Mouse (Mus musculus) stomach, postnatal 0 days (tissue): Measurements from ENCODE around the gene Smarcc2. TPM values are rescaled to one million over a fixed set of nuclear protein-coding genes. Genes with fewer than 3 reads are reported as not detected.
A peak's percentile ranks its signal among the peaks of the same experiment; 100 is the strongest.
"Not testable (repeated sequence)": the region's sequence is repeated elsewhere in the genome, so short reads cannot be mapped to it uniquely, and the experiment has no call there.

Experiments used
- ATAC-seq: fragments of 200-750 bp; cut with Nextera tagmentation; 2 replicates; pipeline ENCODE4 v1.8.0; 2017; ENCODE audit not compliant: low FRiP score, low TSS enrichment
- DNase-seq: peaks from one replicate; pipeline ENCODE4 v3.0.0-alpha.2; 2016; ENCODE audit warnings: low spot score
- H3K27ac ChIP-seq: fragments of 300-500 bp; sonication (generic); replicated peaks from 2 replicates; pipeline ENCODE4 v1.5.1; 2014; ENCODE audit warnings: mild to moderate bottlenecking, control low read depth
- H3K27me3 ChIP-seq: fragments of 300-500 bp; sonication (generic); 2 replicates; pipeline ENCODE4 v1.6.1; 2014; ENCODE audit warnings: low read length; ENCODE audit not compliant: control insufficient read depth, insufficient read depth
- H3K36me3 ChIP-seq: fragments of 300-500 bp; sonication (generic); 2 replicates; pipeline ENCODE4 v1.6.1; 2014; ENCODE audit warnings: low read length, mixed read lengths; ENCODE audit not compliant: control insufficient read depth, insufficient read depth
- H3K4me1 ChIP-seq: fragments of 300-500 bp; sonication (generic); replicated peaks from 2 replicates; pipeline ENCODE4 v1.6.1; 2014; ENCODE audit warnings: antibody characterized with exemption; ENCODE audit not compliant: control insufficient read depth, insufficient read depth
- H3K4me2 ChIP-seq: fragments of 300-500 bp; sonication (generic); replicated peaks from 2 replicates; pipeline ENCODE4 v1.6.1; 2014; ENCODE audit warnings: low read depth, mild to moderate bottlenecking, control low read depth, moderate library complexity
- H3K4me3 ChIP-seq: fragments of 300-500 bp; sonication (generic); 2 replicates; pipeline ENCODE4 v1.5.1; 2014; ENCODE audit warnings: low read depth, low read length, control low read depth
- H3K9ac ChIP-seq: fragments of 300-500 bp; sonication (generic); 2 replicates; pipeline ENCODE4 v1.6.1; 2014; ENCODE audit warnings: mild to moderate bottlenecking, low read length, control low read depth, mixed read lengths
- H3K9me3 ChIP-seq: fragments of 300-500 bp; sonication (generic); 2 replicates; pipeline ENCODE4 v1.6.1; 2016; ENCODE audit warnings: low read length; ENCODE audit not compliant: control insufficient read depth
- CTCF ChIP-seq: IDR thresholded peaks from 2 replicates; pipeline ENCODE4 v1.5.1; 2016; ENCODE audit warnings: antibody characterized with exemption, low read depth, mild to moderate bottlenecking, moderate library complexity
- EP300 ChIP-seq: optimal IDR thresholded peaks from 2 replicates; pipeline ENCODE3; 2016; ENCODE audit warnings: antibody characterized with exemption
- WGBS: fragments of 180-500 bp; shearing (Covaris S2); extraction: QIAGEN DNeasy Blood & Tissue Kit; methylation state at CpG from one replicate; pipeline ENCODE4 v1.1.7; 2014; 5-methylcytosine and 5-hydroxymethylcytosine counted together
- polyA plus RNA-seq: library from polyadenylated mRNA; unstranded; fragments of >200 nt; fragmentation: Nextera tagmentation; extraction: Ambion mirVana; gene quantifications from 2 replicates; pipeline ENCODE4 v1.2.1, GENCODE M21; 2015

Smarcc2 gene
- polyA plus RNA-seq, 1 experiment from 2014 or later: 21.4 TPM

- Histone ChIP-seq H3K27me3 (no peaks in the 10 kb centered on the region), H3K27ac (peak overlapping the region; percentile 99; the same call in 1 of the 2 replicates), H3K9ac (no peak overlapping the region), H3K36me3 (peaks cover 34% of the 10 kb centered on the region), H3K4me1 (peaks cover 4% of the 10 kb centered on the region; the same call in 1 of the 2 replicates), H3K9me3 (no peaks in the 10 kb centered on the region), H3K4me3 (no peak overlapping the region), H3K4me2 (no peak overlapping the region)
- ATAC-seq (no peak), DNase-seq (no peak)
- 60% methylated on average over 4 of the region's 4 CpGs for WGBS
- TF ChIP-seq CTCF (no peak), EP300 (no peak)
Measured at GRCm38 (mm10) chr10:128488776-128489175, 29.7 kb downstream of the Smarcc2 start.

- no peak for ATAC-seq
- no peak overlapping the region; the same call in 1 of the 2 replicates for H3K4me2 ChIP-seq
- peaks cover 34% of the 10 kb centered on the region for H3K36me3 ChIP-seq
- peak overlapping the region; percentile 43; the same call in 1 of the 2 replicates for H3K9ac ChIP-seq
- H3K4me3 ChIP-seq: no peak overlapping the region
- peaks cover 4% of the 10 kb centered on the region; the same call in 1 of the 2 replicates for H3K4me1 ChIP-seq
- TF ChIP-seq EP300: no peak
- no peak for TF ChIP-seq CTCF
- 39% methylated on average over 5 of the region's 5 CpGs for WGBS
- DNase-seq: no peak
- H3K9me3 ChIP-seq: no peaks in the 10 kb centered on the region
- H3K27ac ChIP-seq: peak overlapping the region; percentile 99
- no peaks in the 10 kb centered on the region for H3K27me3 ChIP-seq
Measured at GRCm38 (mm10) chr10:128489380-128489779, 30.3 kb downstream of the Smarcc2 start.

GRCm38 (mm10) chr10:128489785-128490184 lies 30.7 kb downstream of the Smarcc2 start:
- ATAC-seq (no peak), DNase-seq (no peak)
- peak overlapping the region; percentile 12; the same call in 1 of the 2 replicates for H3K4me3 ChIP-seq
- H3K9me3 ChIP-seq: no peaks in the 10 kb centered on the region
- H3K27me3 ChIP-seq: no peaks in the 10 kb centered on the region
- H3K36me3 ChIP-seq: peaks cover 34% of the 10 kb centered on the region
- H3K9ac ChIP-seq: peak overlapping the region; percentile 43
- TF ChIP-seq CTCF: no peak
- TF ChIP-seq EP300: peak; percentile 23
- WGBS: 37% methylated on average over 4 of the region's 4 CpGs
- H3K4me1 ChIP-seq: peaks cover 4% of the 10 kb centered on the region; the same call in 1 of the 2 replicates
- H3K4me2 ChIP-seq: peak overlapping the region; percentile 31
- H3K27ac ChIP-seq: peak overlapping the region; percentile 99

GRCm38 (mm10) chr10:128490232-128490631 lies 31.2 kb downstream of the Smarcc2 start:
- H3K9me3 ChIP-seq: no peaks in the 10 kb centered on the region
- no peak for TF ChIP-seq EP300
- no peak for TF ChIP-seq CTCF
- ATAC-seq (no peak), DNase-seq (no peak)
- 17% methylated on average over 5 of the region's 5 CpGs for WGBS
- peak overlapping the region; percentile 12; the same call in 1 of the 2 replicates for H3K4me3 ChIP-seq
- peak overlapping the region; percentile 99 for H3K27ac ChIP-seq
- H3K9ac ChIP-seq: peak overlapping the region; percentile 43; the same call in 1 of the 2 replicates
- H3K27me3 ChIP-seq: no peaks in the 10 kb centered on the region
- H3K36me3 ChIP-seq: peaks cover 34% of the 10 kb centered on the region
- peaks cover 4% of the 10 kb centered on the region; the same call in 1 of the 2 replicates for H3K4me1 ChIP-seq
- H3K4me2 ChIP-seq: peak overlapping the region; percentile 31

- Histone ChIP-seq H3K36me3 (peaks cover 29% of the 10 kb centered on the region), H3K27ac (peak overlapping the region; percentile 99), H3K4me3 (peak overlapping the region; percentile 84), H3K4me1 (peaks cover 4% of the 10 kb centered on the region; the same call in 1 of the 2 replicates), H3K9me3 (no peaks in the 10 kb centered on the region), H3K27me3 (no peaks in the 10 kb centered on the region), H3K9ac (peak overlapping the region; percentile 59), H3K4me2 (peak overlapping the region; percentile 85)
- DNase-seq: no peak
- no peak for ATAC-seq
- TF ChIP-seq EP300: no peak
- no peak for TF ChIP-seq CTCF
- 23% methylated on average over 5 of the region's 5 CpGs for WGBS
Measured at GRCm38 (mm10) chr10:128490912-128491311, 31.9 kb downstream of the Smarcc2 start.

- peak overlapping the region; percentile 85 for H3K4me2 ChIP-seq
- H3K27me3 ChIP-seq: no peaks in the 10 kb centered on the region
- DNase-seq (no peak), ATAC-seq (no peak)
- peak overlapping the region; percentile 59 for H3K9ac ChIP-seq
- peak overlapping the region; percentile 84 for H3K4me3 ChIP-seq
- peaks cover 29% of the 10 kb centered on the region for H3K36me3 ChIP-seq
- no peaks in the 10 kb centered on the region for H3K9me3 ChIP-seq
- H3K4me1 ChIP-seq: peaks cover 4% of the 10 kb centered on the region; the same call in 1 of the 2 replicates
- 15% methylated on average over 6 of the region's 6 CpGs for WGBS
- TF ChIP-seq CTCF: no peak
- no peak for TF ChIP-seq EP300
- peak overlapping the region; percentile 99 for H3K27ac ChIP-seq
Measured at GRCm38 (mm10) chr10:128491495-128491894, 32.4 kb downstream of the Smarcc2 start.

- Histone ChIP-seq H3K4me3 (peak overlapping the region; percentile 84), H3K27ac (peak overlapping the region; percentile 99), H3K4me2 (peak overlapping the region; percentile 85), H3K36me3 (peaks cover 27% of the 10 kb centered on the region), H3K9ac (peak overlapping the region; percentile 97)
- 27% methylated on average over 7 of the region's 8 CpGs for WGBS
- not testable (repeated sequence) for H3K4me1 ChIP-seq, H3K9me3 ChIP-seq, H3K27me3 ChIP-seq, ATAC-seq, DNase-seq
Measured at GRCm38 (mm10) chr10:128492051-128492450, 33.0 kb downstream of the Smarcc2 start.
